Mouse (Mus musculus) gastrocnemius, postnatal 14 days (tissue): ENCODE results near the gene Olfr545. TPM values are rescaled to one million over a fixed set of nuclear protein-coding genes. Genes with fewer than 3 reads are reported as not detected.
"Not testable (repeated sequence)": the region's sequence is repeated elsewhere in the genome, so short reads cannot be mapped to it uniquely, and the experiment has no call there.

Experiments used
- DNase-seq: peaks from one replicate; pipeline ENCODE4 v3.0.0; 2021; ENCODE audit warnings: mixed read lengths
- intact Hi-C: fragments of 180-260 bp; cut with DNase I; formaldehyde crosslinking; loops from one replicate; pipeline ENCODE4 v1.15.1; 2025; ENCODE audit warnings: low total_unique reads
- long read RNA-seq, 2 experiments: library from polyadenylated mRNA; stranded (forward); transcript quantifications; one replicate each; pipeline ENCODE4 v2.0.0; 2021
- total RNA-seq, 2 experiments: library from RNA; stranded (reverse); gene quantifications; 2 replicates each; pipeline ENCODE4 v1.2.3; 2021

Olfr545 gene
- total RNA-seq, result not detected
- long read RNA-seq, experiment 1, result 0 reads
- long read RNA-seq, experiment 2, result 0 reads

GRCm38 (mm10) chr7:102499473-102499872, at the start of gene Olfr545:
TSS of gene Olfr545 (minus strand) at chr7:102499573.
- no peak for DNase-seq
- intact Hi-C loops, result no loop called here

- no peak for DNase-seq
- intact Hi-C loops, result no loop called here
These were observed 41.9 kb upstream of the Olfr545 start for GRCm38 (mm10) chr7:102541251-102541650.

- no peak for DNase-seq
- intact Hi-C loops, result no loop called here
These were observed 41.2 kb upstream of the Olfr545 start, which contains the start of gene Olfr548-ps1 for GRCm38 (mm10) chr7:102540596-102540995. TSS of gene Olfr548-ps1 (plus strand) at chr7:102540896.

GRCm38 (mm10) chr7:102534449-102534848, 35.1 kb upstream of the Olfr545 start, which contains the start of gene Olfr547:
TSS of gene Olfr547 (plus strand) at chr7:102534749.
- intact Hi-C loops, result no loop called here
- no peak for DNase-seq

GRCm38 (mm10) chr7:102529052-102529451, 29.7 kb upstream of the Olfr545 start:
- intact Hi-C loops, result no loop called here
- no peak for DNase-seq

- no peak for DNase-seq
- intact Hi-C loops, result loop anchor here (10.0 kb wide), 1 partner anchor 398 kb away; the partner anchor contains the start of gene Olfr571
These were observed 17.6 kb upstream of the Olfr545 start for GRCm38 (mm10) chr7:102517051-102517335.

GRCm38 (mm10) chr7:102516261-102517050, 17.1 kb upstream of the Olfr545 start:
- intact Hi-C loops, result loop anchor here (10.0 kb wide), 1 partner anchor 398 kb away; the partner anchor contains the start of gene Olfr571
- no peak for DNase-seq

GRCm38 (mm10) chr7:102514144-102514543, 14.8 kb upstream of the Olfr545 start:
- intact Hi-C loops, result loop anchor here (5.0 to 10.0 kb wide), 2 partner anchors 123 to 401 kb away; partner anchors contain the start of genes Olfr554 and Olfr571
- DNase-seq, result no peak

- peak; percentile 88 for DNase-seq
- intact Hi-C loops, result loop anchor here (5.0 to 10.0 kb wide), 2 partner anchors 124 to 402 kb away; partner anchors contain the start of genes Olfr554 and Olfr571
These were observed 13.6 kb upstream of the Olfr545 start for GRCm38 (mm10) chr7:102512814-102513435.

GRCm38 (mm10) chr7:102511927-102512326, 12.6 kb upstream of the Olfr545 start:
- DNase-seq, result no peak
- intact Hi-C loops, result loop anchor here (5.0 to 10.0 kb wide), 2 partner anchors 125 to 403 kb away; partner anchors contain the start of genes Olfr554 and Olfr571

GRCm38 (mm10) chr7:102509726-102510125, 10.4 kb upstream of the Olfr545 start:
- DNase-seq, result no peak
- intact Hi-C loops, result loop anchor here (5.0 to 10.0 kb wide), 2 partner anchors 128 to 405 kb away; partner anchors contain the start of genes Olfr554 and Olfr571

- no peak for DNase-seq
- intact Hi-C loops, result no loop called here
These were observed 9.3 kb upstream of the Olfr545 start for GRCm38 (mm10) chr7:102508666-102509065.

GRCm38 (mm10) chr7:102508066-102508465, 8.7 kb upstream of the Olfr545 start:
- intact Hi-C loops, result no loop called here
- DNase-seq, result no peak

GRCm38 (mm10) chr7:102506848-102507247, 7.5 kb upstream of the Olfr545 start:
- intact Hi-C loops, result no loop called here
- DNase-seq, result peak; percentile 58

GRCm38 (mm10) chr7:102501986-102502385, 2.6 kb upstream of the Olfr545 start:
- intact Hi-C loops, result no loop called here
- DNase-seq, result no peak

GRCm38 (mm10) chr7:102494416-102494815, 5.0 kb downstream of the Olfr545 start:
- intact Hi-C loops, DNase-seq: not testable (repeated sequence)

GRCm38 (mm10) chr7:102488161-102488560, 11.2 kb downstream of the Olfr545 start, which contains the start of gene Olfr544:
TSS of gene Olfr544 (minus strand) at chr7:102488313.
- intact Hi-C loops, result no loop called here
- DNase-seq, result no peak

GRCm38 (mm10) chr7:102486105-102486504, 13.3 kb downstream of the Olfr545 start:
- DNase-seq, result no peak
- intact Hi-C loops, result no loop called here

GRCm38 (mm10) chr7:102484766-102485165, 14.6 kb downstream of the Olfr545 start:
- DNase-seq, intact Hi-C loops: not testable (repeated sequence)

GRCm38 (mm10) chr7:102483665-102484064, 15.7 kb downstream of the Olfr545 start:
- DNase-seq, result no peak
- intact Hi-C loops, result no loop called here
